Mouse (Mus musculus): ENCODE results near the gene Rpl26. TPM values are rescaled to one million over a fixed set of nuclear protein-coding genes. Genes with fewer than 3 reads are reported as not detected.

Rpl26 gene
- 1,000 to 10,000 TPM; 1,720 to 1,823 TPM for total RNA-seq (2023)

GRCm38 (mm10) chr11:68901351-68902046 lies at the start of gene Rpl26:
TSS of gene Rpl26 (plus strand) at chr11:68901583.

GRCm38 (mm10) chr11:68871748-68872147 lies 29.6 kb upstream of the Rpl26 start, which contains the start of gene Ndel1:
TSS of gene Ndel1 (minus strand) at chr11:68871858.

GRCm38 (mm10) chr11:68888253-68888652 lies 13.1 kb upstream of the Rpl26 start, which contains the start of gene Rnf222:
TSS of gene Rnf222 (plus strand) at chr11:68888553.

GRCm38 (mm10) chr11:68926981-68927380 lies 25.6 kb downstream of the Rpl26 start, which contains the start of gene Odf4:
TSS of gene Odf4 (minus strand) at chr11:68927081.

Other genes starting within 250 kb of the Rpl26 start
- 1 to 10 TPM; 1.3 to 1.9 TPM for gene Myh10, start 210.0 kb upstream of the Rpl26 start, total RNA-seq (2023)
- gene Ndel1, start 29.7 kb upstream of the Rpl26 start, total RNA-seq (2023) = 100 to 1,000 TPM; 151 to 155 TPM
- not detected for gene Rnf222, start 13.0 kb upstream of the Rpl26 start, total RNA-seq (2023)
- gene Odf4, start 25.5 kb downstream of the Rpl26 start, total RNA-seq (2023) = not detected
- gene Arhgef15, start 55.9 kb downstream of the Rpl26 start, total RNA-seq (2023) = not detected
- 1 to 10 TPM; 2.6 to 3.1 TPM for gene Slc25a35, start 66.5 kb downstream of the Rpl26 start, total RNA-seq (2023)
- gene Rangrf, start 73.6 kb downstream of the Rpl26 start, total RNA-seq (2023) = 1 to 10 TPM; 2.0 to 5.2 TPM
- gene Pfas, start 106.9 kb downstream of the Rpl26 start, total RNA-seq (2023) = 1 to 10 TPM; 7.9 to 8.6 TPM
- gene Ctc1, start 114.3 kb downstream of the Rpl26 start, total RNA-seq (2023) = 10 to 100 TPM; 27.8 to 30.5 TPM
- gene Aurkb, start 144.1 kb downstream of the Rpl26 start, total RNA-seq (2023) = 10 to 100 TPM; 12.5 to 13.0 TPM
- 10 to 100 TPM; 43.4 to 46.4 TPM for gene Borcs6, start 158.1 kb downstream of the Rpl26 start, total RNA-seq (2023)
- gene Tmem107, start 169.2 kb downstream of the Rpl26 start, total RNA-seq (2023) = 1 to 10 TPM; 3.9 to 6.5 TPM
- 100 to 1,000 TPM; 151 to 170 TPM for gene Vamp2, start 186.9 kb downstream of the Rpl26 start, total RNA-seq (2023)
- 100 to 1,000 TPM; 499 to 544 TPM for gene Per1, start 193.6 kb downstream of the Rpl26 start, total RNA-seq (2023)
- gene Hes7, start 218.8 kb downstream of the Rpl26 start, total RNA-seq (2023) = under 1 TPM in 1 of 2 experiments, not detected in 1; 0.45 TPM
- gene 9130213A22Rik, start 221.0 kb downstream of the Rpl26 start, total RNA-seq (2023) = under 1 TPM; 0.31 to 0.55 TPM
- gene Aloxe3, start 224.3 kb downstream of the Rpl26 start, total RNA-seq (2023) = under 1 TPM; 0.50 to 0.85 TPM